Mouse (Mus musculus) c-Kit-negative CD71-positive TER-119-positive erythroid progenitor cells, embryonic 14.5 days (primary cell): ENCODE data around the gene Olfr694.
"Not testable (repeated sequence)": the region's sequence is repeated elsewhere in the genome, so short reads cannot be mapped to it uniquely, and the experiment has no call there.

Experiments
- DNase-seq: peaks from one replicate; pipeline ENCODE4 v3.0.0-alpha.2; 2013; ENCODE audit warnings: low read depth, low spot score

Gene Olfr694

GRCm38 (mm10) chr7:106691714-106692113 is at the start of gene Olfr694:
TSS of gene Olfr694 (minus strand) at chr7:106691814.
- DNase-seq = no peak

- DNase-seq = no peak
Observed at GRCm38 (mm10) chr7:106737028-106737427, 45.4 kb upstream of the Olfr694 start.

- DNase-seq = no peak
Observed at GRCm38 (mm10) chr7:106733717-106734116, 42.1 kb upstream of the Olfr694 start.

GRCm38 (mm10) chr7:106725654-106726053 is 34.0 kb upstream of the Olfr694 start:
- DNase-seq = not testable (repeated sequence)

- DNase-seq = no peak
Observed at GRCm38 (mm10) chr7:106716296-106716695, 24.7 kb upstream of the Olfr694 start, which contains the start of gene Olfr695. TSS of gene Olfr695 (minus strand) at chr7:106716396.

GRCm38 (mm10) chr7:106711463-106711862 is 19.8 kb upstream of the Olfr694 start:
- no peak for DNase-seq

- not testable (repeated sequence) for DNase-seq
Observed at GRCm38 (mm10) chr7:106707705-106708104, 16.1 kb upstream of the Olfr694 start.

GRCm38 (mm10) chr7:106696891-106697290 is 5.3 kb upstream of the Olfr694 start:
- no peak for DNase-seq

GRCm38 (mm10) chr7:106692976-106693375 is 1.4 kb upstream of the Olfr694 start:
- no peak for DNase-seq

- no peak for DNase-seq
Observed at GRCm38 (mm10) chr7:106685382-106685781, 6.2 kb downstream of the Olfr694 start.

- no peak for DNase-seq
Observed at GRCm38 (mm10) chr7:106680484-106680883, 11.1 kb downstream of the Olfr694 start, which contains the start of gene Olfr693. TSS of gene Olfr693 (minus strand) at chr7:106680584.

- no peak for DNase-seq
Observed at GRCm38 (mm10) chr7:106652344-106652652, 39.3 kb downstream of the Olfr694 start.

GRCm38 (mm10) chr7:106651555-106652343 is 39.9 kb downstream of the Olfr694 start:
- DNase-seq = no peak

GRCm38 (mm10) chr7:106649774-106650173 is 41.8 kb downstream of the Olfr694 start:
- no peak for DNase-seq

- no peak for DNase-seq
Observed at GRCm38 (mm10) chr7:106645261-106645660, 46.4 kb downstream of the Olfr694 start.

- no peak for DNase-seq
Observed at GRCm38 (mm10) chr7:106644222-106644870, 47.3 kb downstream of the Olfr694 start.

- no peak for DNase-seq
Observed at GRCm38 (mm10) chr7:106640839-106641238, 50.8 kb downstream of the Olfr694 start.

- DNase-seq = no peak
Observed at GRCm38 (mm10) chr7:106635560-106635959, 56.1 kb downstream of the Olfr694 start.
